Mouse (Mus musculus) bone marrow, adult 2 months (tissue): ENCODE data around the gene Itpr1.

Source experiments
- CTCF ChIP-seq: fragments of 200-500 bp; IDR thresholded peaks from 2 replicates; pipeline ENCODE4 v1.5.1; 2011; ENCODE audit warnings: low read length, control low read depth; ENCODE audit not compliant: control insufficient read depth, insufficient read depth
- POLR2A ChIP-seq: fragments of 200-500 bp; IDR thresholded peaks from 2 replicates; pipeline ENCODE4 v1.6.1; 2011; ENCODE audit warnings: low read depth, mild to moderate bottlenecking, control low read depth, low read length, borderline replicate concordance; ENCODE audit not compliant: control insufficient read depth

GRCm38 (mm10) chr6:108486212-108486992 is 273.5 kb downstream of the Itpr1 start:
- no peak for TF ChIP-seq CTCF
- TF ChIP-seq POLR2A = no peak
